Mouse (Mus musculus): ENCODE data around the gene Ptpn13. TPM values are rescaled to one million over a fixed set of nuclear protein-coding genes. Genes with fewer than 3 reads are reported as not detected.

The Ptpn13 gene
- polyA plus RNA-seq, 1 experiment from 2014 or later, result 3.9 TPM

- Histone ChIP-seq H3K36me3 (ENCODE audit: control insufficient read depth, insufficient read depth, low read length) (no peaks in the 10 kb centered on the region), H3K27ac (ENCODE audit: low read length) (no peak overlapping the region), H3K4me2 (ENCODE audit: low read length) (no peak overlapping the region), H3K9ac (ENCODE audit: low read depth, low read length) (no peak overlapping the region), H3K4me1 (ENCODE audit: control insufficient read depth, insufficient read depth, low read length) (no peaks in the 10 kb centered on the region), H3K27me3 (ENCODE audit: control insufficient read depth, insufficient read depth, low read depth, low read length) (no peaks in the 10 kb centered on the region), H3K4me3 (ENCODE audit: low read depth, low read length) (no peak overlapping the region), H3K9me3 (replicated peaks; ENCODE audit: control insufficient read depth, low read length, poor library complexity, severe bottlenecking) (no peaks in the 10 kb centered on the region)
- ATAC-seq, result no peak
- WGBS, result 91% methylated on average over 6 of the region's 6 CpGs
These were observed 35.9 kb downstream of the Ptpn13 start for GRCm38 (mm10) chr5:103460903-103461302.

DNA sequence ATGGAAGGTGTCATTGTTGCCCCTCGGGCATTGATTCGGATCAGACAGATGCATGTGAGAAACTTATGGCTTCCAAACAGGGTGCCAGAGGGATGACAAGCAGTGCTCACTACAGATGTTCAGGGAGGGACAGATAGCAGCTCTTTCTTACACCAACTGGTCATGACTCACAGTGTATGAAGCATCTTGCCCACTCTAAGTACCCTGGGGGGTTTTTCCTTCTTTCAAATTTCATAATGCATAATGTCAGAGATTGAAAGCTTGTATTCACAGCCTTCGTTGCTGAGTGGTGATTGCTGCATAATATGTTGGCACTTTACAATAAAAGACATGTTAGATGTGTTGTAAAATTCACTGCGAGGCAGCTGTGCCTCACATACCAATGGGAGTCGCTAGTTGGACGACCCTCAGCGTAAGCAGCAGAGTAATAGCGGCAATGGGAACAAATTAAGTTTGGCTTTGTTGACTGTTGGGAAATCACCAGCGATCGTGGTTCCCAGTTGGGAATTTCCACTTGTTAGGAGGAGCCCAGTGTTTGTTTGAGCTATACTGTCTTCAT lies 38.7 kb downstream of the Ptpn13 start:
- no peaks in the 10 kb centered on the region for H3K4me1 ChIP-seq (ENCODE audit: control insufficient read depth, insufficient read depth, low read length)

DNA sequence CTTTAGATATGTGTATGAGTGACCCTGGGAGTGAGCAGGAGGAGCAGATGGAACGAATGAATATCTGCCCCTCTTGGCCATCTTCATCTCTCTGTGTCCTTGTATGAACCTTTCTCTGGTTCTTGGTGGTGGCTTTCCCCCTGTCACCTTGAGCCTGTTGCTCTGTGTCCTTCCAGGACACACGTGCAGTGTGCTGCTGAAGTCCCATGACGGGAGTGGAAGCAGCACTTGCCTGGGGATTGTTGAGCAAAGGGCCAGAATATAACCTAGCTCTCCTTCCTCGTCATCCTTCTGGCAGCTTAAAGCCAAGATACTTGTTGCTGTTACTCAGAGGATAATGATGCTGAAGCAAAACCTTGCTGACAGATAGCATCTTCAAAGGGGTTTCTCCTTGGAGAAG lies 39.3 kb downstream of the Ptpn13 start:
- Histone ChIP-seq H3K4me1 (ENCODE audit: control insufficient read depth, insufficient read depth, low read length) (no peaks in the 10 kb centered on the region), H3K9me3 (replicated peaks; ENCODE audit: control insufficient read depth, low read length, poor library complexity, severe bottlenecking) (no peaks in the 10 kb centered on the region), H3K9ac (ENCODE audit: low read depth, low read length) (no peak overlapping the region), H3K4me3 (ENCODE audit: low read depth, low read length) (no peak overlapping the region), H3K4me2 (ENCODE audit: low read length) (no peak overlapping the region), H3K27me3 (ENCODE audit: control insufficient read depth, insufficient read depth, low read depth, low read length) (no peaks in the 10 kb centered on the region), H3K36me3 (ENCODE audit: control insufficient read depth, insufficient read depth, low read length) (no peaks in the 10 kb centered on the region), H3K27ac (ENCODE audit: low read length) (no peak overlapping the region)
- 83% methylated on average over 4 of the region's 4 CpGs for WGBS
- ATAC-seq, result no peak

More for the DNA sequence above, 38.7 kb downstream of the Ptpn13 start:
- H3K9ac ChIP-seq (ENCODE audit: low read depth, low read length), result no peak overlapping the region
- no peak for ATAC-seq
- H3K27ac ChIP-seq (ENCODE audit: low read length), result no peak overlapping the region
- no peaks in the 10 kb centered on the region for H3K36me3 ChIP-seq (ENCODE audit: control insufficient read depth, insufficient read depth, low read length)
- no peak overlapping the region for H3K4me3 ChIP-seq (ENCODE audit: low read depth, low read length)
- 73% methylated on average over 10 of the region's 10 CpGs for WGBS
- no peaks in the 10 kb centered on the region for H3K27me3 ChIP-seq (ENCODE audit: control insufficient read depth, insufficient read depth, low read depth, low read length)
- no peak overlapping the region for H3K4me2 ChIP-seq (ENCODE audit: low read length)
- H3K9me3 ChIP-seq (replicated peaks; ENCODE audit: control insufficient read depth, low read length, poor library complexity, severe bottlenecking), result no peaks in the 10 kb centered on the region

- no peak overlapping the region for H3K4me3 ChIP-seq (ENCODE audit: low read depth, low read length)
- H3K27me3 ChIP-seq (ENCODE audit: control insufficient read depth, insufficient read depth, low read depth, low read length), result no peaks in the 10 kb centered on the region
- no peaks in the 10 kb centered on the region for H3K9me3 ChIP-seq (replicated peaks; ENCODE audit: control insufficient read depth, low read length, poor library complexity, severe bottlenecking)
- H3K27ac ChIP-seq (ENCODE audit: low read length), result no peak overlapping the region
- H3K4me2 ChIP-seq (ENCODE audit: low read length), result no peak overlapping the region
- ATAC-seq, result no peak
- WGBS, result 71% methylated on average over 10 of the region's 10 CpGs
- no peaks in the 10 kb centered on the region for H3K36me3 ChIP-seq (ENCODE audit: control insufficient read depth, insufficient read depth, low read length)
- no peaks in the 10 kb centered on the region for H3K4me1 ChIP-seq (ENCODE audit: control insufficient read depth, insufficient read depth, low read length)
- no peak overlapping the region for H3K9ac ChIP-seq (ENCODE audit: low read depth, low read length)
These were observed 39.8 kb downstream of the Ptpn13 start for GRCm38 (mm10) chr5:103464771-103465170.

GRCm38 (mm10) chr5:103472670-103473069 lies 47.7 kb downstream of the Ptpn13 start:
- no peaks in the 10 kb centered on the region for H3K27me3 ChIP-seq (ENCODE audit: control insufficient read depth, insufficient read depth, low read depth, low read length)
- H3K36me3 ChIP-seq (ENCODE audit: control insufficient read depth, insufficient read depth, low read length), result no peaks in the 10 kb centered on the region
- 89% methylated on average over 5 of the region's 5 CpGs for WGBS
- no peak overlapping the region for H3K27ac ChIP-seq (ENCODE audit: low read length)
- ATAC-seq, result no peak
- H3K4me1 ChIP-seq (ENCODE audit: control insufficient read depth, insufficient read depth, low read length), result no peaks in the 10 kb centered on the region
- H3K4me3 ChIP-seq (ENCODE audit: low read depth, low read length), result no peak overlapping the region
- no peak overlapping the region for H3K4me2 ChIP-seq (ENCODE audit: low read length)
- no peaks in the 10 kb centered on the region for H3K9me3 ChIP-seq (replicated peaks; ENCODE audit: control insufficient read depth, low read length, poor library complexity, severe bottlenecking)
- no peak overlapping the region for H3K9ac ChIP-seq (ENCODE audit: low read depth, low read length)

GRCm38 (mm10) chr5:103473467-103474096 lies 48.6 kb downstream of the Ptpn13 start:
- Histone ChIP-seq H3K9me3 (replicated peaks; ENCODE audit: control insufficient read depth, low read length, poor library complexity, severe bottlenecking) (no peaks in the 10 kb centered on the region), H3K27ac (ENCODE audit: low read length) (no peak overlapping the region), H3K36me3 (ENCODE audit: control insufficient read depth, insufficient read depth, low read length) (no peaks in the 10 kb centered on the region), H3K9ac (ENCODE audit: low read depth, low read length) (no peak overlapping the region), H3K4me2 (ENCODE audit: low read length) (no peak overlapping the region), H3K4me1 (ENCODE audit: control insufficient read depth, insufficient read depth, low read length) (no peaks in the 10 kb centered on the region), H3K4me3 (ENCODE audit: low read depth, low read length) (no peak overlapping the region), H3K27me3 (ENCODE audit: control insufficient read depth, insufficient read depth, low read depth, low read length) (no peaks in the 10 kb centered on the region)
- WGBS, result 88% methylated on average over 11 of the region's 11 CpGs
- ATAC-seq, result no peak

- Histone ChIP-seq H3K27ac (ENCODE audit: low read length) (no peak overlapping the region), H3K27me3 (ENCODE audit: control insufficient read depth, insufficient read depth, low read depth, low read length) (no peaks in the 10 kb centered on the region), H3K36me3 (ENCODE audit: control insufficient read depth, insufficient read depth, low read length) (no peaks in the 10 kb centered on the region), H3K4me1 (ENCODE audit: control insufficient read depth, insufficient read depth, low read length) (no peaks in the 10 kb centered on the region), H3K4me3 (ENCODE audit: low read depth, low read length) (no peak overlapping the region), H3K9me3 (replicated peaks; ENCODE audit: control insufficient read depth, low read length, poor library complexity, severe bottlenecking) (no peaks in the 10 kb centered on the region), H3K9ac (ENCODE audit: low read depth, low read length) (no peak overlapping the region), H3K4me2 (ENCODE audit: low read length) (no peak overlapping the region)
- ATAC-seq, result no peak
- 86% methylated on average over 4 of the region's 4 CpGs for WGBS
These were observed 49.3 kb downstream of the Ptpn13 start for GRCm38 (mm10) chr5:103474259-103474658.

DNA sequence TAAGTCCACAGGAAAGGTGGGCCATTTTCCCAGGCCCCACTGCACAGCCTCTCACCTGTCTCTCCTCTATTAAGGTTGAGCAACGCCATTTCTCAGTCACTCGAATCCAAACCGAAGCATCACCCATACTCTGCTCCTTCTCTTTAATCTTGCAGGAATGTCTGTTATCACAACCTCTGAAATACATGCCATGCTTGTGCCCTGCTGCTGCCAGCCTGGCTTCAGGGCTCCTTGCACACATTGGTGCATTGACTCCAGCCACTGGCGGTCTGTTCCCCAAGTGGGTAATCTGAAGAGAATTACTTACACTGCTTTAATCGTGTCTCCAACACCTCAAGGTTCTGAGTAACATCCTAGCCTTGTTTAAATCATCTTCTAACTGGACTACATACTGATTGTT lies 50.5 kb downstream of the Ptpn13 start:
- H3K4me3 ChIP-seq (ENCODE audit: low read depth, low read length), result no peak overlapping the region
- no peak overlapping the region for H3K4me2 ChIP-seq (ENCODE audit: low read length)
- H3K9me3 ChIP-seq (replicated peaks; ENCODE audit: control insufficient read depth, low read length, poor library complexity, severe bottlenecking), result no peaks in the 10 kb centered on the region
- ATAC-seq, result no peak
- no peak overlapping the region for H3K9ac ChIP-seq (ENCODE audit: low read depth, low read length)
- H3K4me1 ChIP-seq (ENCODE audit: control insufficient read depth, insufficient read depth, low read length), result no peaks in the 10 kb centered on the region
- H3K36me3 ChIP-seq (ENCODE audit: control insufficient read depth, insufficient read depth, low read length), result no peaks in the 10 kb centered on the region
- H3K27me3 ChIP-seq (ENCODE audit: control insufficient read depth, insufficient read depth, low read depth, low read length), result no peaks in the 10 kb centered on the region
- H3K27ac ChIP-seq (ENCODE audit: low read length), result no peak overlapping the region
- 91% methylated on average over 5 of the region's 5 CpGs for WGBS

- Histone ChIP-seq H3K4me1 (ENCODE audit: control insufficient read depth, insufficient read depth, low read length) (no peaks in the 10 kb centered on the region), H3K4me3 (ENCODE audit: low read depth, low read length) (no peak overlapping the region), H3K4me2 (ENCODE audit: low read length) (no peak overlapping the region), H3K27ac (ENCODE audit: low read length) (no peak overlapping the region), H3K27me3 (ENCODE audit: control insufficient read depth, insufficient read depth, low read depth, low read length) (no peaks in the 10 kb centered on the region), H3K9me3 (replicated peaks; ENCODE audit: control insufficient read depth, low read length, poor library complexity, severe bottlenecking) (no peaks in the 10 kb centered on the region), H3K9ac (ENCODE audit: low read depth, low read length) (no peak overlapping the region), H3K36me3 (ENCODE audit: control insufficient read depth, insufficient read depth, low read length) (no peaks in the 10 kb centered on the region)
- 98% methylated on average over 5 of the region's 5 CpGs for WGBS
- ATAC-seq, result no peak
These were observed 54.5 kb downstream of the Ptpn13 start for GRCm38 (mm10) chr5:103479503-103479902.

Data from midbrain, embryonic 16.5 days (tissue).